Mouse (Mus musculus) CH12.LX (cell line): ENCODE measurements at regions not wholly inside any gene's neighbourhood (a gene's known extent, or its start where the extent isn't known, plus 50 kb on each side); places are given as distances from the start of the nearest gene placed in this dataset.

ENCODE experiments used
- DNase-seq: peaks from one replicate; pipeline ENCODE4 v3.0.0-alpha.2; 2013; ENCODE audit errors: extremely low read depth
- H3K27ac ChIP-seq: 2 replicates; pipeline ENCODE4 v1.5.1; 2012; ENCODE audit warnings: low read depth, mild to moderate bottlenecking, control low read depth, moderate library complexity; ENCODE audit not compliant: insufficient read depth
- H3K27me3 ChIP-seq: replicated peaks from 2 replicates; pipeline ENCODE3; 2012; ENCODE audit warnings: inconsistent platforms
- H3K36me3 ChIP-seq, 2 experiments: replicated peaks in 1 of 2; 2 replicates each; pipeline versions ENCODE3 to v1.6.1; 2012; ENCODE audit warnings: inconsistent platforms in 1 of 2, low read length in 1 of 2, mild to moderate bottlenecking in 1 of 2, mixed read lengths in 1 of 2, moderate library complexity in 1 of 2; ENCODE audit not compliant: control insufficient read depth in 1 of 2, insufficient read depth in 1 of 2
- H3K4me1 ChIP-seq, 2 experiments: 2 replicates each; pipeline ENCODE4 v1.6.1; 2012; ENCODE audit warnings: inconsistent platforms in 1 of 2, moderate library complexity in 1 of 2; ENCODE audit not compliant: insufficient read depth in 2 of 2, control insufficient read depth in 1 of 2
- H3K4me2 ChIP-seq: 2 replicates; pipeline ENCODE4 v1.6.1; 2012; ENCODE audit warnings: low read depth, mild to moderate bottlenecking, control low read depth; ENCODE audit not compliant: poor library complexity, insufficient read depth, severe bottlenecking
- H3K4me3 ChIP-seq, 3 experiments: fragments of 150-350 bp in 1 of 3; sonication (generic) in 1 of 3; replicated peaks in 1 of 3; 2 replicates each; pipeline versions ENCODE3 to v1.5.1; 2011 to 2012; ENCODE audit warnings: low read depth in 2 of 3, low read length in 2 of 3, mild to moderate bottlenecking in 2 of 3, moderate library complexity in 2 of 3, control low read depth in 1 of 3, improper control_type of control experiment in 1 of 3, inconsistent platforms in 1 of 3, mixed read lengths in 1 of 3; ENCODE audit not compliant: poor library complexity in 1 of 3
- H3K79me2 ChIP-seq: replicated peaks from 2 replicates; pipeline ENCODE4 v1.6.1; 2012; ENCODE audit warnings: mild to moderate bottlenecking, moderate library complexity; ENCODE audit not compliant: control insufficient read depth, poor library complexity, insufficient read depth, severe bottlenecking; ENCODE audit errors: extremely low read depth
- H3K9ac ChIP-seq: 2 replicates; pipeline ENCODE4 v1.6.1; 2012; ENCODE audit warnings: low read depth, mild to moderate bottlenecking, control low read depth, moderate library complexity; ENCODE audit not compliant: insufficient read depth
- H3K9me3 ChIP-seq: replicated peaks from 2 replicates; pipeline ENCODE3; 2012; ENCODE audit warnings: low read length, inconsistent platforms, mixed read lengths
- CHD1 ChIP-seq: IDR thresholded peaks from 2 replicates; pipeline ENCODE4 v1.6.1; 2012; ENCODE audit warnings: low read depth, low read length, improper control_type of control experiment, inconsistent platforms
- CTCF ChIP-seq, 2 experiments: IDR thresholded peaks in 1 of 2; conservative IDR thresholded peaks in 1 of 2; 2 replicates each; pipeline ENCODE4 v1.5.1; 2011 to 2012; ENCODE audit warnings: low read depth in 2 of 2, low read length in 2 of 2, improper control_type of control experiment in 1 of 2, inconsistent platforms in 1 of 2, mild to moderate bottlenecking in 1 of 2, moderate library complexity in 1 of 2
- ELF1 ChIP-seq: IDR thresholded peaks from 2 replicates; pipeline ENCODE4 v1.6.1; 2014; ENCODE audit warnings: low read depth, mild to moderate bottlenecking, inconsistent platforms, low read length, improper control_type of control experiment
- EP300 ChIP-seq: IDR thresholded peaks from 2 replicates; pipeline ENCODE4 v1.6.1; 2011; ENCODE audit warnings: low read length, improper control_type of control experiment
- ETS1 ChIP-seq: conservative IDR thresholded peaks from 2 replicates; pipeline ENCODE4 v1.6.1; 2012; ENCODE audit warnings: low read depth, mild to moderate bottlenecking, inconsistent platforms, low read length, improper control_type of control experiment, moderate library complexity
- GABPA ChIP-seq: IDR thresholded peaks from 2 replicates; pipeline ENCODE4 v1.6.1; 2012; ENCODE audit warnings: low read depth, low read length, improper control_type of control experiment, inconsistent platforms; ENCODE audit not compliant: insufficient replicate concordance
- IRF4 ChIP-seq: IDR thresholded peaks from 2 replicates; pipeline ENCODE4 v1.6.1; 2014; ENCODE audit warnings: low read depth, mild to moderate bottlenecking, inconsistent platforms, low read length, improper control_type of control experiment
- JUND ChIP-seq: conservative IDR thresholded peaks from 2 replicates; pipeline ENCODE4 v1.6.1; 2011; ENCODE audit warnings: low read depth, low read length, improper control_type of control experiment
- MAX ChIP-seq: IDR thresholded peaks from 2 replicates; pipeline ENCODE4 v1.6.1; 2011; ENCODE audit warnings: low read length, improper control_type of control experiment
- MAZ ChIP-seq: IDR thresholded peaks from 2 replicates; pipeline ENCODE4 v1.6.1; 2012; ENCODE audit warnings: low read depth, mild to moderate bottlenecking, inconsistent platforms, low read length, improper control_type of control experiment, moderate library complexity
- MEF2A ChIP-seq: IDR thresholded peaks from 2 replicates; pipeline ENCODE4 v1.6.1; 2014; ENCODE audit warnings: low read depth, mild to moderate bottlenecking, inconsistent platforms, low read length, improper control_type of control experiment, borderline replicate concordance
- MXI1 ChIP-seq: IDR thresholded peaks from 2 replicates; pipeline ENCODE4 v1.6.1; 2011; ENCODE audit warnings: mild to moderate bottlenecking, low read depth, low read length, improper control_type of control experiment
- MYC ChIP-seq: IDR thresholded peaks from 2 replicates; pipeline ENCODE4 v1.6.1; 2011; ENCODE audit warnings: low read depth, mild to moderate bottlenecking, improper control_type of control experiment, low read length
- NELFE ChIP-seq: IDR thresholded peaks from 2 replicates; pipeline ENCODE4 v1.6.1; 2011; ENCODE audit warnings: low read depth, low read length, improper control_type of control experiment
- NRF1 ChIP-seq: IDR thresholded peaks from 2 replicates; pipeline ENCODE4 v1.6.1; 2014; ENCODE audit warnings: low read depth, mild to moderate bottlenecking, inconsistent platforms, low read length, improper control_type of control experiment, moderate library complexity
- PAX5 ChIP-seq: IDR thresholded peaks from 2 replicates; pipeline ENCODE4 v1.6.1; 2012; ENCODE audit warnings: low read length, inconsistent platforms, mixed read lengths
- POLR2A ChIP-seq: IDR thresholded peaks from 2 replicates; pipeline ENCODE4 v1.6.1; 2011; ENCODE audit warnings: low read depth, mild to moderate bottlenecking, improper control_type of control experiment, low read length
- POLR2AphosphoS2 ChIP-seq: IDR thresholded peaks from 2 replicates; pipeline ENCODE4 v1.6.1; 2011; ENCODE audit warnings: low read depth, low read length, improper control_type of control experiment
- RAD21 ChIP-seq: IDR thresholded peaks from 2 replicates; pipeline ENCODE4 v1.6.1; 2011; ENCODE audit warnings: low read depth, mild to moderate bottlenecking, low read length, improper control_type of control experiment, moderate library complexity
- TBP ChIP-seq: conservative IDR thresholded peaks from 2 replicates; pipeline ENCODE4 v1.6.1; 2011; ENCODE audit warnings: low read depth, low read length, improper control_type of control experiment
- UBTF ChIP-seq: IDR thresholded peaks from 2 replicates; pipeline ENCODE4 v1.6.1; 2012; ENCODE audit warnings: low read depth, mild to moderate bottlenecking, inconsistent platforms, low read length, improper control_type of control experiment, moderate library complexity
- ZC3H11A ChIP-seq: IDR thresholded peaks from 2 replicates; pipeline ENCODE4 v1.6.1; 2012; ENCODE audit warnings: low read depth, mild to moderate bottlenecking, inconsistent platforms, low read length, improper control_type of control experiment
- ZNF384 ChIP-seq: IDR thresholded peaks from 2 replicates; pipeline ENCODE4 v1.6.1; 2012; ENCODE audit warnings: low read depth, low read length, improper control_type of control experiment, inconsistent platforms
- dilution Hi-C: fragments of 300-500 bp; cut with MboI; formaldehyde crosslinking; loops from 2 replicates; pipeline ENCODE4 v1.14.3; 2020; ENCODE audit warnings: low sequenced_read_pairs; ENCODE audit not compliant: extremely low pct_unique_long_range_greater_than_20kb, extremely low pct_ligation_motif_present
- in situ Hi-C: fragments of 300-500 bp; cut with MboI; formaldehyde crosslinking; loops from 3 replicates; pipeline ENCODE4 v1.14.3; 2019; ENCODE audit warnings: low sequenced_read_pairs, low pct_ligation_motif_present, low pct_unique_long_range_greater_than_20kb, mixed read lengths

GRCm38 (mm10) chr4:39765586-39765985 is 315.5 kb downstream of the 1700009N14Rik start:
- TF ChIP-seq RAD21 (no peak), MAZ (no peak), ZC3H11A (no peak), MEF2A (no peak), MAX (no peak), CTCF (conservative IDR thresholded peaks at IDR 0.05 in 1 of 2, IDR thresholded peaks at IDR 0.05 in 1 of 2; ENCODE audit: low read depth in 2 of 2, low read length in 2 of 2) (no peak), POLR2AphosphoS2 (no peak), ELF1 (no peak), JUND (no peak), POLR2A (no peak), CHD1 (no peak), NRF1 (no peak), EP300 (no peak), TBP (no peak), ZNF384 (no peak), IRF4 (no peak), ETS1 (no peak), MYC (no peak)
- no peak overlapping the region for H3K27ac ChIP-seq
- in situ Hi-C loops (no loop called here), dilution Hi-C loops (no loop called here)
- no peak overlapping the region for H3K4me2 ChIP-seq
- no peaks in the 10 kb centered on the region for H3K36me3 ChIP-seq
- no peak overlapping the region for H3K9ac ChIP-seq
- H3K9me3 ChIP-seq = peaks cover 3% of the 10 kb centered on the region
- H3K4me3 ChIP-seq = no peak overlapping the region
- H3K79me2 ChIP-seq = no peaks in the 10 kb centered on the region
- no peak for DNase-seq
- H3K4me1 ChIP-seq = no peaks in the 10 kb centered on the region
- H3K27me3 ChIP-seq = no peaks in the 10 kb centered on the region

- Histone ChIP-seq H3K27me3 (no peaks in the 10 kb centered on the region), H3K4me2 (no peak overlapping the region), H3K79me2 (no peaks in the 10 kb centered on the region), H3K9me3 (no peaks in the 10 kb centered on the region), H3K9ac (no peak overlapping the region), H3K27ac (no peak overlapping the region), H3K4me1 (no peaks in the 10 kb centered on the region), H3K4me3 (no peak overlapping the region), H3K36me3 (no peaks in the 10 kb centered on the region)
- no peak for DNase-seq
- in situ Hi-C loops = no loop called here
- no peak for TF ChIP-seq UBTF
- TF ChIP-seq NELFE = no peak
- TF ChIP-seq ETS1 = no peak
- TF ChIP-seq IRF4 = no peak
- TF ChIP-seq MXI1 = no peak
- TF ChIP-seq MAZ = no peak
- TF ChIP-seq POLR2AphosphoS2 = no peak
- TF ChIP-seq GABPA = no peak
- no peak for TF ChIP-seq PAX5
- TF ChIP-seq POLR2A = no peak
- no peak for TF ChIP-seq CHD1
- dilution Hi-C loops = no loop called here
Measured at GRCm38 (mm10) chr4:39791096-39791495, 341.0 kb downstream of the 1700009N14Rik start.
